Mouse (Mus musculus): Measurements from ENCODE around the gene Hist1h2ab. TPM values are rescaled to one million over a fixed set of nuclear protein-coding genes. Genes with fewer than 3 reads are reported as not detected.

Hist1h2ab gene
- total RNA-seq, 2 experiments from 2014 or later, result 27.5 to 46.6 TPM

GRCm38 (mm10) chr13:23737091-23737490 is 13.8 kb upstream of the Hist1h2ab start:
- DNase-seq (ENCODE audit: low spot score in 2 of 2), result no peak

GRCm38 (mm10) chr13:23738041-23738440 is 12.9 kb upstream of the Hist1h2ab start:
- DNase-seq (ENCODE audit: low spot score in 2 of 2), result no peak

GRCm38 (mm10) chr13:23738677-23739068 is 12.3 kb upstream of the Hist1h2ab start, which contains the start of gene Hist1h1c:
Gene Hist1h1c (plus strand): TSS chr13:23738808.
- peak; percentile 88 for DNase-seq (ENCODE audit: low spot score in 2 of 2)

- DNase-seq (ENCODE audit: low spot score in 2 of 2), result peak; percentile 90 to 97
Observed at GRCm38 (mm10) chr13:23739069-23739921, 11.6 kb upstream of the Hist1h2ab start.

DNA sequence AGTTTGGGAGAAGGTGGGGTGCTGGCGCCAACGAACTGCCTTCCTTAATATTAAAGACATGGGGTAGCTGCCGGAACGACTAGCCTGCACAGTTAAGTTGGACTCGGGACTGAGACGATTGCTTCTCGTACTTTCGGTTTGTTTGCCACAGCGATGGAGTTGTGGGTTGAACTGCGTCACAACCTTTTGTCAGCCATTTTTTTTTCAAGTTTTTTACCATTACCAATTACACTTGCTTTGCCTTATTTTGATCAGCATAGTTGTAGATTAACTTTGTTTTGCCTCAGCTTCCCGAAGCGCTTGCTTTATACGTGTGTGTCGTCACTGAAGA is 11.0 kb upstream of the Hist1h2ab start:
- no peak for DNase-seq (ENCODE audit: low spot score in 2 of 2)

- DNase-seq (ENCODE audit: low spot score in 2 of 2), result no peak
Observed at GRCm38 (mm10) chr13:23740256-23740840, 10.6 kb upstream of the Hist1h2ab start.

GRCm38 (mm10) chr13:23740910-23741309 is 10.0 kb upstream of the Hist1h2ab start:
- DNase-seq (ENCODE audit: low spot score in 2 of 2), result no peak

- no peak for DNase-seq (ENCODE audit: low spot score in 2 of 2)
Observed at GRCm38 (mm10) chr13:23742007-23742406, 8.9 kb upstream of the Hist1h2ab start.

- no peak for DNase-seq (ENCODE audit: low spot score in 2 of 2)
Observed at GRCm38 (mm10) chr13:23743215-23743614, 7.7 kb upstream of the Hist1h2ab start.

DNA sequence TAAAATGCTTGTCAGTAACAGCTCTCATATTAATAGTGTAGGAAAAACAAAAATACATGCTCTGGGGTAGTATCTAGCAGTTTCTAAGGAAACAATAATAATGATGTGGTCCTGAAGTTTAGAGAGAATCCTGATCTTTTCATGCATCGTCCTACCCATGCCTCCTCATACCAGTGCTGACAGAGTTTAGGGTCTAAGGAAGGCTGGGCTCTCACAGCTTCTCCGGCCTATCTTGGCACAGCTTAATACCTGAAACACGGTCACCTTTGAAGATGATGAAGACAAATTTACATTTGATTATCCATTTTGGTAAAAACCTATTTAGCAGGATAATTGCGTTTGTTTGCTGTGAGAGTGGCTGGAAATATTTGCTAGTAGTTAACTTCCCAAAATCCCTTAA is 7.0 kb upstream of the Hist1h2ab start:
- no peak for DNase-seq (ENCODE audit: low spot score in 2 of 2)

- no peak for DNase-seq (ENCODE audit: low spot score in 2 of 2)
Observed at GRCm38 (mm10) chr13:23744421-23745380, 6.2 kb upstream of the Hist1h2ab start.

- peak; percentile 79 to 92 for DNase-seq (ENCODE audit: low spot score in 2 of 2)
Observed at GRCm38 (mm10) chr13:23745381-23746161, 5.4 kb upstream of the Hist1h2ab start, which contains the start of gene Hist1h3c. Gene Hist1h3c (minus strand): TSS chr13:23745602.

DNA sequence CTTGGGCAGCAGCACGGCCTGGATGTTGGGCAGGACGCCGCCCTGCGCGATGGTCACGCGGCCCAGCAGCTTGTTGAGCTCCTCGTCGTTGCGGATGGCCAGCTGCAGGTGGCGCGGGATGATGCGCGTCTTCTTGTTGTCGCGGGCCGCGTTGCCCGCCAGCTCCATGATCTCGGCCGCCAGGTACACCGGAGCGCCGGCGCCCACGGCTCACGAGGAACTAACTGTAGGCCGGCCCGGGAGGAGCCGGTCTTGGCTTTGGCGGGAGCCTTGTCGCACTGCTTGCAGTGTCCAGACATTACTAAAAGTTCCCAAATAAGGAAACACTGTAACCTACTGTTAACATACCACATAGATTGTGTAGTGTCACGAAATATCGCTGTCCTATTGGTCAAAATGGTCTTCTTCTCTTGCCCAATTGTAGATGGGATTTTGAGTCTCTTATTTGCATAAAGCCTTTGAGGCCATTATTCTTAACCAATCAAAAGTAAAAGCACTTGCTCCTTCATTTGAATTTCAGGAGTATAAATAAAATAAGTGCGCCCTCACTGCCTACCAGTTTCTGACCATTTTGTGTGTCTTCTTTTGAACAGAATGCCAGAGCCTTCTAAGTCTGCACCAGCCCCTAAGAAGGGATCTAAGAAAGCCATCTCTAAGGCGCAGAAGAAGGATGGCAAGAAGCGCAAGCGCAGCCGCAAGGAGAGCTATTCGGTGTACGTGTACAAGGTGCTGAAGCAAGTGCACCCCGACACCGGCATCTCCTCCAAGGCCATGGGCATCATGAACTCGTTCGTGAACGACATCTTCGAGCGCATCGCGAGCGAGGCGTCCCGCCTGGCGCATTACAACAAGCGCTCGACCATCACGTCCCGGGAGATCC is 4.5 kb upstream of the Hist1h2ab start, which contains the start of gene Hist1h2bb:
Hist1h2bb (plus strand) TSS at position 534 of the 880 bp plus-strand sequence.
- peak; percentile 74 to 92 for DNase-seq (ENCODE audit: low spot score in 2 of 2)

- no peak for DNase-seq (ENCODE audit: low spot score in 2 of 2)
Observed at GRCm38 (mm10) chr13:23747081-23747891, 3.6 kb upstream of the Hist1h2ab start.

- no peak for DNase-seq (ENCODE audit: low spot score in 2 of 2)
Observed at GRCm38 (mm10) chr13:23747892-23748288, 3.0 kb upstream of the Hist1h2ab start.

DNA sequence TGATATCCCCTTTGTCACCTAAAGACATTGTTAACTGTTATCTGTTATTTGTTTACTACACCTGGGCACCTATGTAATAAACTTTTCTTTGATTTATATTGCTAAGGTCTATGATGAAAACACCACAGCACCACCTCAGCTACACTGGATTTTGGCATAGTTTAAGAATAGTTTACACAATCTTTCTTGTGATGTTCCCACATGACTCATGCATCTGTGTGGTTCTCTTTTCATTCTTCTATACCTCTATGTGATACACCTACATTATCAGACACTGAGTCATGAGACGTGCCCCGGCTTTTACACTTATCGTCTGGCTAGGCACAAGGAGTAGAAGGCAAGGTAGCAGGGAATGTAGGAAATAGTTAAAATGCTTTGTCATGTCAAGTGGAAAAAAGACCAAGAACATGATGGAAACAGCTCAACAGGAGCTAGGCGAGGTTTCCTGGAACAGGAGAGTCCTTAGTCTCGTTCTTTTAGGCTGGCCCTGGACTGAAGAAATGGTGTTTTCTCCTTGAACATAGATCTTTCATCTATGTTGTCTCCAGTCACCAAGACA is 1.3 kb upstream of the Hist1h2ab start:
- DNase-seq (ENCODE audit: low spot score in 2 of 2), result no peak

DNA sequence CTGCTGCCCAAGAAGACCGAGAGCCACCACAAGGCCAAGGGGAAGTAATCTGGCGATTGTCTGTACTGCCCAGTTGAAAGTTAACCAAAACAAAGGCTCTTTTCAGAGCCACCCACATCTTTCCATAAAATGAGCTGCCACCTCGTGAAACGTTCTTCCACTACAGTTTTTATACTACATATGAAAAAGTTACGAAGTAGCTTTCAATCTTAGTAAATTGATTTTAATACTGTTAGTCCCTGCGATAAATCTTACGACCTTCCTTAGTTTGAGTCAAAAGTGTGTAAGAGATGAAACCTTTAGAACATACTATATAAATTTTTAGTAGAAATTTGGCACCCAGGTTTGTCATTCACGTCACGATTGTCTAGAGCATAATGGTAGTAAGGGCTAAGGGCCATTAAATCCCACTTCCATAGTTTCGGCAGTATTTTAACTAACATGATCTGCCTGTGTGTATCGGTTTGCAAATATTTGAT is 591 bp downstream of the Hist1h2ab start:
- no peak for DNase-seq (ENCODE audit: low spot score in 2 of 2)

- DNase-seq (ENCODE audit: low spot score in 2 of 2), result peak; percentile 87 to 94
Observed at GRCm38 (mm10) chr13:23752067-23752741, 1.3 kb downstream of the Hist1h2ab start, which contains the start of gene Hist1h3b. Gene Hist1h3b (plus strand): TSS chr13:23752267.

All from layer of hippocampus, postnatal 14 days (tissue).